In the genomic region with DNA sequence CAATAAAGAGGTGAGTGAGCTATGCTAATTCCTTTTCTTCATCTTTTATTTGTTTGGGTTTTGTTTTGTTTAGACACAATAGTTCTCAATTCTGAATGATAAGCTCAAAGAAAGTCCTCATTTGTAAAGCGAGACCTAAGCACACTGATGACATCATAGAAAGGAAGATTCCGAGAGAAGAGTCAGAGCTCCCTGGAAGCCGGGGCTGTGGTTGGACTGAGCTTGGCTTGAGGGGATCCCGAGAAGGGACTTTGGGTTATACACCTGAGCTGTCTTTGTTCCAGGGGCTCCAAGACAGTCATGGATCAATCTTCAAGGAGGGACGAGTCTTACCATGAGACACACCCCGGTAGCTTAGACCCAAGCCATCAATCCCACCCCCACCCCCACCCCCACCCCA, we compare ENCODE assay signal across 25 mouse cellular contexts. TPM values are rescaled to one million over a fixed set of nuclear protein-coding genes. Genes with fewer than 3 reads are reported as not detected.
"Had no signal": no experiment of that assay in that cellular context is flagged by ENCODE, and none has a peak within 500 bp of the region (broad histone marks: within the 10 kb centered on the region; RNA-seq: fewer than 3 reads in every experiment).

A gene (plus strand): TSS at position 301 of the 400 bp plus-strand sequence.

- H3K4me1 ChIP-seq: midbrain, embryonic 12.5 days; neural tube, embryonic 13.5 days; neural tube, embryonic 15.5 days had no signal

- ATAC-seq: midbrain, embryonic 16.5 days had no signal

- DNase-seq: lung, adult 18-20 months; lung, embryonic 14.5 days; lung, postnatal 4 days; midbrain, embryonic 14.5 days; retina, postnatal 1 day; right cerebral cortex, adult 18-20 months; right cerebral cortex, postnatal 25 days; right cerebral cortex, postnatal 4 days; spleen, adult 18-20 months; thymus, adult 18-20 months; thymus, postnatal 14 days; thymus, postnatal 36 days had no signal

- H3K4me2 ChIP-seq: lung, embryonic 14.5 days; midbrain, embryonic 12.5 days; neural tube, embryonic 13.5 days; neural tube, embryonic 15.5 days had no signal

- H3K4me3 ChIP-seq: midbrain, embryonic 10.5 days; midbrain, embryonic 12.5 days; myocyte; neural tube, embryonic 13.5 days; neural tube, embryonic 15.5 days had no signal

- H3K27me3 ChIP-seq: midbrain, embryonic 12.5 days; neural tube, embryonic 13.5 days; neural tube, embryonic 15.5 days had no signal

- H3K27ac ChIP-seq: midbrain, embryonic 10.5 days; midbrain, embryonic 12.5 days; neural tube, embryonic 13.5 days; neural tube, embryonic 15.5 days had no signal

- H3K36me3 ChIP-seq: midbrain, embryonic 10.5 days; midbrain, embryonic 12.5 days; neural tube, embryonic 13.5 days; neural tube, embryonic 15.5 days had no signal

- H3K9me3 ChIP-seq: midbrain, embryonic 10.5 days; midbrain, embryonic 12.5 days; neural tube, embryonic 13.5 days; neural tube, embryonic 15.5 days had no signal

- H3K9ac ChIP-seq: lung, embryonic 14.5 days; midbrain, embryonic 12.5 days; neural tube, embryonic 13.5 days; neural tube, embryonic 15.5 days had no signal

RNA-seq across cellular contexts. Expression of the gene that starts here (rescaled TPM):
- polyA plus RNA-seq: liver, embryonic 16.5 days; lung, embryonic 14.5 days; lung, embryonic 16.5 days; midbrain, embryonic 10.5 days; midbrain, embryonic 12.5 days; midbrain, embryonic 14.5 days; midbrain, embryonic 16.5 days; myocyte; neural tube, embryonic 11.5 days; neural tube, embryonic 13.5 days; neural tube, embryonic 15.5 days; small intestine, adult 2 months; stomach, embryonic 14.5 days; stomach, embryonic 16.5 days; thymus, postnatal 0 days had no signal
